Mouse (Mus musculus): ENCODE data around the gene Nrk. TPM values are rescaled to one million over a fixed set of nuclear protein-coding genes. Genes with fewer than 3 reads are reported as not detected.

Nrk gene
- polyA plus RNA-seq, 1 experiment: not detected

- DNase-seq (ENCODE audit: low read depth in 1 of 2, low spot score in 2 of 2): no peak
- no peaks in the 10 kb centered on the region for H3K4me1 ChIP-seq (ENCODE audit: control insufficient read depth, insufficient read depth, insufficient read length)
- no peaks in the 10 kb centered on the region for H3K27me3 ChIP-seq (ENCODE audit: control insufficient read depth, insufficient read depth, low read length)
- TF ChIP-seq POLR2A (IDR thresholded peaks at IDR 0.05; ENCODE audit: low read depth, low read length): no peak
- no peak for TF ChIP-seq CTCF (IDR thresholded peaks at IDR 0.05; ENCODE audit: extremely low read depth, insufficient read depth, insufficient read length, insufficient replicate concordance)
- H3K4me3 ChIP-seq (ENCODE audit: extremely low read depth, insufficient read depth, insufficient read length): no peak overlapping the region
- H3K27ac ChIP-seq (ENCODE audit: insufficient read depth, low read length): no peak overlapping the region
- H3K36me3 ChIP-seq (ENCODE audit: control insufficient read depth, insufficient read depth, low read length): no peaks in the 10 kb centered on the region
- WGBS: 88% methylated on average over 2 of the region's 2 CpGs
Observed at GRCm38 (mm10) chrX:138979249-138979648, 65.0 kb downstream of the Nrk start.

GRCm38 (mm10) chrX:139014524-139014923 lies 100.3 kb downstream of the Nrk start:
- DNase-seq (ENCODE audit: low read depth in 1 of 2, low spot score in 2 of 2): no peak
- Histone ChIP-seq H3K27me3 (ENCODE audit: control insufficient read depth, insufficient read depth, low read length) (no peaks in the 10 kb centered on the region), H3K36me3 (ENCODE audit: control insufficient read depth, insufficient read depth, low read length) (no peaks in the 10 kb centered on the region), H3K4me3 (ENCODE audit: extremely low read depth, insufficient read depth, insufficient read length) (no peak overlapping the region), H3K27ac (ENCODE audit: insufficient read depth, low read length) (no peak overlapping the region), H3K4me1 (ENCODE audit: control insufficient read depth, insufficient read depth, insufficient read length) (no peaks in the 10 kb centered on the region)
- 67% methylated on average over 3 of the region's 3 CpGs for WGBS
- TF ChIP-seq POLR2A (IDR thresholded peaks at IDR 0.05; ENCODE audit: low read depth, low read length) (no peak), CTCF (IDR thresholded peaks at IDR 0.05; ENCODE audit: extremely low read depth, insufficient read depth, insufficient read length, insufficient replicate concordance) (no peak)

GRCm38 (mm10) chrX:139016540-139016939 lies 102.3 kb downstream of the Nrk start:
- H3K4me3 ChIP-seq (ENCODE audit: extremely low read depth, insufficient read depth, insufficient read length): no peak overlapping the region
- WGBS: 33% methylated on average over 1 of the region's 1 CpGs
- DNase-seq (ENCODE audit: low read depth in 1 of 2, low spot score in 2 of 2): no peak
- no peak for TF ChIP-seq POLR2A (IDR thresholded peaks at IDR 0.05; ENCODE audit: low read depth, low read length)
- no peak for TF ChIP-seq CTCF (IDR thresholded peaks at IDR 0.05; ENCODE audit: extremely low read depth, insufficient read depth, insufficient read length, insufficient replicate concordance)
- no peaks in the 10 kb centered on the region for H3K27me3 ChIP-seq (ENCODE audit: control insufficient read depth, insufficient read depth, low read length)
- no peak overlapping the region for H3K27ac ChIP-seq (ENCODE audit: insufficient read depth, low read length)
- no peaks in the 10 kb centered on the region for H3K36me3 ChIP-seq (ENCODE audit: control insufficient read depth, insufficient read depth, low read length)
- H3K4me1 ChIP-seq (ENCODE audit: control insufficient read depth, insufficient read depth, insufficient read length): no peaks in the 10 kb centered on the region

- Histone ChIP-seq H3K4me1 (ENCODE audit: control insufficient read depth, insufficient read depth, insufficient read length) (no peaks in the 10 kb centered on the region), H3K27ac (ENCODE audit: insufficient read depth, low read length) (no peak overlapping the region), H3K27me3 (ENCODE audit: control insufficient read depth, insufficient read depth, low read length) (no peaks in the 10 kb centered on the region), H3K4me3 (ENCODE audit: extremely low read depth, insufficient read depth, insufficient read length) (no peak overlapping the region), H3K36me3 (ENCODE audit: control insufficient read depth, insufficient read depth, low read length) (no peaks in the 10 kb centered on the region)
- DNase-seq (ENCODE audit: low read depth in 1 of 2, low spot score in 2 of 2): no peak
- TF ChIP-seq POLR2A (IDR thresholded peaks at IDR 0.05; ENCODE audit: low read depth, low read length) (no peak), CTCF (IDR thresholded peaks at IDR 0.05; ENCODE audit: extremely low read depth, insufficient read depth, insufficient read length, insufficient replicate concordance) (no peak)
- 72% methylated on average over 3 of the region's 3 CpGs for WGBS
Observed at GRCm38 (mm10) chrX:139026532-139027097, 112.4 kb downstream of the Nrk start.

GRCm38 (mm10) chrX:139027296-139027695 lies 113.1 kb downstream of the Nrk start:
- WGBS: 72% methylated on average over 5 of the region's 5 CpGs
- no peaks in the 10 kb centered on the region for H3K27me3 ChIP-seq (ENCODE audit: control insufficient read depth, insufficient read depth, low read length)
- no peak for DNase-seq (ENCODE audit: low read depth in 1 of 2, low spot score in 2 of 2)

GRCm38 (mm10) chrX:139027909-139028308 lies 113.7 kb downstream of the Nrk start:
- TF ChIP-seq CTCF (IDR thresholded peaks at IDR 0.05; ENCODE audit: extremely low read depth, insufficient read depth, insufficient read length, insufficient replicate concordance): no peak
- H3K4me1 ChIP-seq (ENCODE audit: control insufficient read depth, insufficient read depth, insufficient read length): no peaks in the 10 kb centered on the region
- WGBS: 80% methylated on average over 6 of the region's 6 CpGs

More at GRCm38 (mm10) chrX:139027296-139027695, 113.1 kb downstream of the Nrk start:
- TF ChIP-seq POLR2A (IDR thresholded peaks at IDR 0.05; ENCODE audit: low read depth, low read length): no peak
- TF ChIP-seq CTCF (IDR thresholded peaks at IDR 0.05; ENCODE audit: extremely low read depth, insufficient read depth, insufficient read length, insufficient replicate concordance): no peak
- Histone ChIP-seq H3K36me3 (ENCODE audit: control insufficient read depth, insufficient read depth, low read length) (no peaks in the 10 kb centered on the region), H3K4me1 (ENCODE audit: control insufficient read depth, insufficient read depth, insufficient read length) (no peaks in the 10 kb centered on the region), H3K27ac (ENCODE audit: insufficient read depth, low read length) (no peak overlapping the region), H3K4me3 (ENCODE audit: extremely low read depth, insufficient read depth, insufficient read length) (no peak overlapping the region)

GRCm38 (mm10) chrX:139037666-139038065 lies 123.4 kb downstream of the Nrk start:
- Histone ChIP-seq H3K4me1 (ENCODE audit: control insufficient read depth, insufficient read depth, insufficient read length) (no peaks in the 10 kb centered on the region), H3K27me3 (ENCODE audit: control insufficient read depth, insufficient read depth, low read length) (no peaks in the 10 kb centered on the region), H3K36me3 (ENCODE audit: control insufficient read depth, insufficient read depth, low read length) (no peaks in the 10 kb centered on the region), H3K4me3 (ENCODE audit: extremely low read depth, insufficient read depth, insufficient read length) (no peak overlapping the region), H3K27ac (ENCODE audit: insufficient read depth, low read length) (no peak overlapping the region)
- TF ChIP-seq CTCF (IDR thresholded peaks at IDR 0.05; ENCODE audit: extremely low read depth, insufficient read depth, insufficient read length, insufficient replicate concordance) (no peak), POLR2A (IDR thresholded peaks at IDR 0.05; ENCODE audit: low read depth, low read length) (no peak)
- WGBS: 90% methylated on average over 1 of the region's 1 CpGs
- no peak for DNase-seq (ENCODE audit: low read depth in 1 of 2, low spot score in 2 of 2)

More at GRCm38 (mm10) chrX:139027909-139028308, 113.7 kb downstream of the Nrk start:
- H3K4me3 ChIP-seq (ENCODE audit: extremely low read depth, insufficient read depth, insufficient read length): no peak overlapping the region
- H3K27ac ChIP-seq (ENCODE audit: insufficient read depth, low read length): no peak overlapping the region
- H3K27me3 ChIP-seq (ENCODE audit: control insufficient read depth, insufficient read depth, low read length): no peaks in the 10 kb centered on the region
- no peaks in the 10 kb centered on the region for H3K36me3 ChIP-seq (ENCODE audit: control insufficient read depth, insufficient read depth, low read length)
- DNase-seq (ENCODE audit: low read depth in 1 of 2, low spot score in 2 of 2): no peak
